Mouse (Mus musculus): ENCODE measurements at regions not wholly inside any gene's neighbourhood (a gene's known extent, or its start where the extent isn't known, plus 50 kb on each side); places are given as distances from the start of the nearest gene placed in this dataset.
A peak's percentile ranks its signal among the peaks of the same experiment; 100 is the strongest.

DNA sequence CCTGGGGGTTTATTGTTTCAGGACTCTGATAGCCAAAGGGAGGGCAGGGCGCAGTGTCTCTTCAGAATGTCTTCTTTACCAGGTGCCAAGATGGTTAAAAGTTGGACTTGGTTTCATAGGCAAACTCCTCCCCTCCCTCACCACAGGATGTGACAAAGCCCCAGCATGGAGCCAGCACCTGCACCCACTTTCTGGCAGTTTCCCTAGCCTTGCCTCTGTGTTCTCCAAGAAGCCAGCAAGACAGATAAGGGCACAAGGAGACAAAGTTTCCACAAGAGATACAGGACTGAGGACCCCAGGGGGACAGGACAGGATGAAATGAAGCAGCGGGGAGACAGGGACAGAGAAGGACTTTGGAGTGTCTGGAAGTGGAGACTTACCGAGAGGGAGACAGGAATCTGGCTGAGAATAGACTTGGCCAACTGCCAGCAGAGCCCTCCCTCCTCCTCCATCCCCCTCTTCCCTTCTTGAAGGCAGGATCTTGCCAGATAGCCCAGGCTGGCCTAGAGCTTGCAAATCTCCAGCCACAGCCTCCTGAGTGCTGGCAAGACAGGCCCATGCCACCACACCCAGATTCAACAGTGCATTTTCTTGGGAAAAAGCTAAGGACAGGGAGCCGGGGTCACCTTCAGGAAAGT, 181.5 kb upstream of the Sdk2 start:
- no peak for DNase-seq (ENCODE audit: low spot score in 2 of 2)
- intact Hi-C loops (cut with DNase I), result no loop called here

DNA sequence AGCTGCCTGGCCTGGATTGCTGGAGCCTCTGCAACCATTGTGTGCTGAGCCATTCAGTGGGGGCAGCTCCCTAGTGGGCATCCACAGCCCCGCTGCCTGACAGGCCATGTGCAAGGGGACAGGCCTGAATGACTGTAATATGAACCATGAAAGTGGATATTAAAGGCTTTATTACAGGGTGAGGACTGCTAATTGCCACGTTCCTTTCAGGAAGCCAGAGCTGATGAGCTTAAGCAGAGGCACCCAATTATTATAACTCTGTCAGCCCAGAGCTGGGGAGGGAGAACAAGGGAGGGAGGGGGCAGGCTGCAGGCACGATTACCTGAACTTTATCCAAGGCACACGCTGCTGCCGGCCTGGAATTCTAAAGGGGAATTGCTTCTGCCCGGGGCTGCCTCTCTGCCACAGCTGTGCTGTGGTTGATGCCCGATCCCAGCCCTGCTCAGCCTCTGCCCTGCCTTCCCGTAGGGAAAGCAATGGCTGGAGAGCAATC, 172.5 kb upstream of the Sdk2 start:
- intact Hi-C loops (cut with DNase I), result no loop called here
- no peak for DNase-seq (ENCODE audit: low spot score in 2 of 2)

DNA sequence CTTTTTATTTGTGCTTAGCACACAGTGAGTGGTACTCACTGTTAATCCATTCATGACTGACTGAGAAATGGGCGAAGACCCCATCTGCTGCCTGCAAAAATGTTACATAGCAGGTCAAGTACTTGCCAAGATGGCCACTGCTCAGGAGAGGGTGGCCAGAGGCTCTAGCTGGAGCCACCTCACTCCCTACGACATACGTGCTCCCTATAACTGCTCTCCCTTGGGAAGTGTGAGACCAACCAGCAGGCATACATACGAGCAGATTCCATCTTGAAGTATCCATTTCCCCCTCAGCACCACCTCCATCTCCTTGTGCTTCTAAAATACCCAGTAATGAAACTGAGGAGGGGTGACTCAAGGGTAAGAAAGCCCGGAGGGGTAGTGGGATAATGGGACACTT, 172.0 kb upstream of the Sdk2 start:
- intact Hi-C loops (cut with DNase I), result no loop called here
- no peak for DNase-seq (ENCODE audit: low spot score in 2 of 2)

DNA sequence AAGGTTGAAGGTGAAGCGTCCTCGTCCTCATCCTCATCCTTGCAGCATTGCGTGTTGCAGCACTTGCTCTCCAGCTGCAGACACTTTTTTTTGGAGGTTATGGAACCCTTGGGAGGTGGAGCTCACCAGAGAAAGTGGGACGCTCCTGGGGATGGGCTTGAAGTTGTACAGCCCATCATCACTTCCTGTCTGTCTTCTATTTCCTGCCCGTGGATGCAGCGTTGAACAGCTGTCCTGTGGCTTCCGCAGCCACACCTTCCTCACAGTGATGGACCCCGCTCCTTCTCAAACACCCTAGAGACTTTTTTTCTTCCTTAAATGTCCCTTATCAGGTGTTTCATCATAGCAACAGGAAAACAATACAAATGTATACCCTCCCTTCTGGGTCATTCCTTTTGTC, 171.5 kb upstream of the Sdk2 start:
- intact Hi-C loops (cut with DNase I), result no loop called here
- no peak for DNase-seq (ENCODE audit: low spot score in 2 of 2)

DNA sequence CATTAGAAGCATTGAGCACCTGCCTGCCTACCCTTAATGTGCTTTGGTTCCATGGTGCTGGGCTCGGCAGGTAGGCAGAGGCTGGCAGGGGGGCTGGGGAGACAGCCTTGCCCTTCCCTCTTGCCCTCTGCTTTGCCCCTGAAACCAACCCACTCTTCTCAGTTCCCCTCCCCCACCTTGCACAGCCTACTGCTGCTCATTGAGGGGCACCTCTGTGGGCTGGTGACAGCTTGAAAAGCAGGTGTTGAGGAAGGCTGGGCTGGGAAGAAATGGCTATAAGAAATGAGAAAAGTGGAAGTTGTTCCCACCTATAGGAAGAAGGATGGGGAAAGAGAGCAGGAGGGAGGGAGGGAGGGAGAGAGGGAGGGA, 167.7 kb upstream of the Sdk2 start:
- no peak for DNase-seq (ENCODE audit: low spot score in 2 of 2)
- intact Hi-C loops (cut with DNase I), result no loop called here

DNA sequence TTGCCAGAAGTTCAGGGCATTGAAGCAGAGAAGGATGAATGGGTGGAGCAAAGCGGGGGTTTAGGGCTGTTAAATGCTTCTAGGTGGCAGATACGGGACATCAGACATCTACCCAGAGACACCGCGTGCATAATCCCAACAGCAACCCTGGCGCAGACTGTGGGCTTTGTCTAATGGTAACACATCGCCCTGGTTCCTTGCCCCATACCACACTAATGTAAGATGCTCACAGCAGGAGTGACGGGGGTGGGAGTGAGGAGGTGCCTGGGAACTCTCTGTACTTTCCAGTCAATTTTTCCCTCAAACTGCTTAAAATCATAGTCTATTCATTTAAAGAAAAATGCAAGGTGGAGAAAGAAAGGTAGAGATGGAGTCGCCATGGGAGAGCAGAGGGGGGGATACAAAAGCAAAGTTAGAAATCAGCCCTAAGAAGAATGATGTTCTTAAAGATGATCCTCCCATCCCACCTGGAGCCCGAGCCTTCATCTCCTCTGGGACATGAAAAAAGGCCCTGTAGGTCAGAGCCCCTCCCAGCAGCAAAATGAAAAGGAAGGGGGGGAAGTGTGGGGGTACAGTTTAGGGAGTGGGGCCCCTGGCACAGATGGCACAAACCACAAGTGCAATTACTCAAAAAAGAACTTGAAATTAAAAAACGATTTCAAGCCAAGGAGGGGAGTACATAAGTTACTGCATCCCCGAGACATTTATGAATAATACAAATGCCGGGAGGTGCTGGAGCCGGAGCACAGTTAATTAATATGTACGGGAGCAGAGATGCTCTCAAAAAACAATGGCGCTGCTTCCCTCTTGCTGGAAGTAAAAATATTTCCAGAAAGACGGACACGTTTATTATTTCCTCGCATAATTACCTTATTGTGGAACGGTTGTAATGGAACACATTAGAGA, 167.0 kb upstream of the Sdk2 start:
- DNase-seq (ENCODE audit: low spot score in 2 of 2), result no peak
- intact Hi-C loops (cut with DNase I), result no loop called here

DNA sequence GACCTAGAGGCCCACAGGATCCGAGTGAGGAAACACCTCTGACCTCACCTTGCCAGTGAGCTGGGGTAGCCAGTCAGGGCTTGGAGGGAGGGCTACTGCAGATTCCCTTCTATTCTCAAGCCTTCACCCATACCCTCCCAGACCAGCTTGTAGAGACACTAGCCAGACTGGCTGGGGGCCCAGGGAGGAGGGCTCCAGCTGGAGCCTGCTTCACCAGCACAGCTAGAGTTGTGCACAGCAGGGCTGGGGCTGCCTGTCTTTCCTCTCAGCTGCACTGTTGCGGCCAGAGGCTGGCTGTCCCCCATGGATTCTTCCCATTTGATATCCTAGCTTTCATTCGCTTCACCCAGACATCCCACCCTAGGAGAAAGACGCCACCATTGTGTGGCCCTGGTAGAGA, 165.0 kb upstream of the Sdk2 start:
- intact Hi-C loops (cut with DNase I), result no loop called here
- no peak for DNase-seq (ENCODE audit: low spot score in 2 of 2)

DNA sequence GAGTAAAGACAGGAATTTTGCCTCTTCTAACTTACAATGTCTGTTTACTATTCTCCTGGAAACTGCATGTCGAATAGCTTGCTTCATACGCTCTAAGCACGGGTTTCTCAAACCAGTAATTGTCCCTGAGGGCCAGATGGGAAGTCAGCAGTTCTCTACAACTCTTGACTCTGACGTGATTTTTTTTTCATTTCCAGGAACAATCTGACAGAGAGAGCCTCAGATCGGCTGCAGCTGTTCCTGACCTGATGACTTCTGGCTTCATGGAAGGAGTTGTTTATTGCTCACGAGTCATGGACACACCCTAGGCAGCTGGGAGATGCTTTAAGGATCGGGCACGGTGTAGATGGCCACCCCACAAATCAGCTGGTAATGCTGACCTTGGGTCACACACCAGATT, 162.9 kb upstream of the Sdk2 start:
- intact Hi-C loops (cut with DNase I), result no loop called here
- DNase-seq (ENCODE audit: low spot score in 2 of 2), result no peak

DNA sequence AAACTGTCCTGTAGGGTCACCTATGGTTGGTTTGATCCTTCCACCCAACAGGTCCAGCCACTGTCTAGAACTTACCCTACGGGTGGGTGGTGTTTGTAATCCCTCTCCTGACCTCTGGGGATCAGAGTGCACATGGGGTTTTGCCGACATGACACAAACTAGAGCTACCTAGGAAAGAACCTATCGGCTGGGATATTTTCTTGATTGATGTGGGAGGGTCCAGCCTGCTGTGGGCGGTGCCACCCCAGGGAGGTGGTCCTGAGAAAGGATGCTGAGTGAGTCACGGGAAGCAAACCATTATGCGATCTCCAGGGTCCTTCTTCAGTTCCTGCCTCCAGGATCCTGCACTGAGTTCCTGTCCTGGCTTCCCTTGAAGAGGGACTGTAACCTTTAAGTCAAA, 162.3 kb upstream of the Sdk2 start:
- intact Hi-C loops (cut with DNase I), result no loop called here
- no peak for DNase-seq (ENCODE audit: low spot score in 2 of 2)

DNA sequence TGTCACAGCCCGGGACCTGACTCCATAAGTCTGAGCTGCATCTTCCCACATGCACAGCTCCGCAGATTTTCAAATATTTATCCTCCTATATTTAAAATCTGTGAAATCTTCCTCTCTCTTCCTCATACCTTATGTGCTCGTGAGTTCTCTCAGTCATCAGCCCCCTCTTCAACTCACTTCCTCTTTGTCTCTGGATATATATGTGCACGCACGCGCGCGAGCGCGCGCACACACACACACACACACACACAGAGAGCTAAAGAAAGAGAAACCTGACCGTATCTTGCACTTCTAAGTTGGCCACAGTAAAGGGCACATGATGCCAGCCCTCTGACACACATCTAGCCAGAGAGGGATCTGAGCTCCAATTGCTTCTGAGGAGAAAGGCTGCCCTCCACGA, 159.7 kb upstream of the Sdk2 start:
- DNase-seq (ENCODE audit: low spot score in 2 of 2), result no peak
- intact Hi-C loops (cut with DNase I), result no loop called here

DNA sequence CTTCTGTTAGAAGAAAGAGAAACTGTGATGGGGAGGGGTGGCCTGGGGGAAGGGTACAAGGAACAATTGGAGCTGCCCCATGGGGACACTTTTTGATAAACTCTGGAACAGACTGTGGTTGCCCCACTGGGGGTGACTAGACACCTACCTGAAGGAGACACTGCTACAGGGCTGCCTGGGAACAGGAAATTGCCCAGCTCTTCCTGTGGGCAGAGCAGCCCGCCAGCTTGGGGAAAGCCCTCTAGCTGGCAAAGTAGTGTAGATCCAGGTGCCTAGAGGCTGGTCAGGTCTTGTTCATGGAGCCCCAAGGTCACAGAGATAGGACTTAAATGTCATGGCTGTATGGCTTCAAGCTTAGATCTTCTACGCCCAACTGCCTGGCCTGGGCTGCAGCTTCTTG, 157.9 kb upstream of the Sdk2 start:
- intact Hi-C loops (cut with DNase I), result no loop called here
- DNase-seq (ENCODE audit: low spot score in 2 of 2), result no peak

DNA sequence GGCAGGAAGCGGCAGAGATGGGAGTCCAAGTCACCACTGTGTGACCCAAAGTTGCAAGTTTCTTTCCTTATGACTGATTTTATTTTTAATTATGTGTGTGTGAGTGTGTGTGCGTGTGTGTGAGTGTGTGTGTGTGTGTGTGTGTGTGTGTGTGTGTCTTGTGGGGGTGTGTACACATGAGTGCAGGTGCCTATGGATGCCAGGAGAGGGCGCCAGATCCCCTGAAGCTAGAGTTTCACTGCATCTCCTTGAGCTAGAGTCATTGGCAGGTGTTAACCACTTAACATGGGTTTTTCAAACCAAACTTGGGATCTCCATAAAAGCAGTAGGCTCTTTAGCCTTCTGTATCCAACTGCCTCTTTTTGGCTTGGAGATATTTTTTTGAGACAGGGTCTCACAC, 156.2 kb upstream of the Sdk2 start:
- no peak for DNase-seq (ENCODE audit: low spot score in 2 of 2)
- intact Hi-C loops (cut with DNase I), result no loop called here

DNA sequence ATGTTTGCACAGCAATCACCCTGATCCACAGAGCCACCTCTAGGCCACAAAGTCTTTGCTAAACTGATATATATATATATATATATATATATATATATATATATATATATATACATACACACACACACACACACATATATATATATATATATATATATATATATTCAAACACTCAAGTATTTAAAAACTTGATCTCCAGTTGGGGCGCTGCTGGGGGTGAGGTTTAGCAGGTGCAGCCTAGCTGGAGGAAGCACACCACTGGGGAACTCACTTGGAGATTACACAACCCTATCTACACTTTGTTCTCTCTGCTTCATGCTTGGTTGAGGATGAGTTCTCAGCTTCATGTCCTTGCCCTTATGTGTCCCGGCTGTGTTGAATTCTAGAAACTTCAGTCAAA, 153.6 kb upstream of the Sdk2 start:
- intact Hi-C loops (cut with DNase I), result no loop called here
- no peak for DNase-seq (ENCODE audit: low spot score in 2 of 2)

DNA sequence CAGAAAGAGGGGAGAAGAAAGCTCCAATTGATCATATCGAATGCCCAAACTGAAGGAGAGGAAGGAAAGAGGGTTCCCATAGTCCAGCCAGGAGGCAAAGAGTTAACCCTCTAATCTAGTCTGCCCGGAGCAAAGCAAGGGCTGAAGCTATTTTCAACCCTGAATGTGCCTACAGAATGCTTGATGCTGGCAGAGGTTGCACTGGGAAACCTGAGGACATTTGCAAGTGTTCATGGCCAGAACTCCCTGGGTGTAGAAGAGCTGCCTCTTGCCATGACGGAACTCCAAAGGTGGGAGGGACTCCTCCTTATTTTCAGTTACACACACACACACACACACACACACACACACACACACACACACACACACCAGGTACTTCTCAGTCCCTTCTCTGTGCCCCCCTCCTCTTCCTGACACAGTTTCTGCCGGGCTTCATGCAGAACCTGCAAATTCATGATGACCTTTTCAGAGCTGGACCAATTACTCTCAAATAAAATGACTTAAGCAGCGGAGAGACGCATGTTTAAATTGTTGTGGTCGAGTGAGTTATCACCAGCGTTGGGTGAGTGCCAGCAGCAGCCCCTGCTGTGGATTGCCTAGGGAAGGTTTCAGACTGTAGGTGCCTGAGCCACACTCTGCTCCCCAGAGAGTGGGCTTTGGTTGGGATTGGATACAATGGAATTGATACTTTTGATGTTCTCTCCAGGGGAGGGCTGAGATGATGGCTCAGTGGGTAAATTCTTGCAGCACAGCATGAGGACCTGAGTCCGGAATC, 152.1 kb upstream of the Sdk2 start:
- no peak for DNase-seq (ENCODE audit: low spot score in 2 of 2)
- intact Hi-C loops (cut with DNase I), result no loop called here

DNA sequence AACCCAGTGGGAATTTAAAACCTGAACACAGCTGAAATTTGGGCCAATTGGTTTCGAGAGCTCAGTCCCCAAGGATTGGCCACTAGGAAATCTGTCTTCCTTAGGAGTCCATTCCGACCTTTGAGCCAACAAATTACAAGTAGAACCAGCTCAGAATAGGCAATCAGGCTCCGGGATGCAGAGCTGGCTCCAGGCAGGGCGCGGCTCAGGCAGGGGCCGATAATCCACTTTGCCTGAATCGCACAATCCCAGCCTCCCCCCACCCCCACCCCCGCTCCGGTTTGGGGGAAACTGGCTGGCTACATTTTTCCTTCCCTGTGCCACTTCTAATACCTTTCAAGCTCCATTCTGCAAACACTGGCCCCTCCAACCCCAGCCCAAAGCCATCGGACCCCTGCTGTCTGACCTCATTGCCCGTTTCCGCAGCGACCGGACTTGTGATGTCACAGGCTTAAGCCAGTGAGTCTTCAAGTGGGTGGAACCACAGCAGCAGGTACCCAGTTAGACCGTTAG, 150.5 kb upstream of the Sdk2 start:
- no peak for DNase-seq (ENCODE audit: low spot score in 2 of 2)
- intact Hi-C loops (cut with DNase I), result no loop called here

DNA sequence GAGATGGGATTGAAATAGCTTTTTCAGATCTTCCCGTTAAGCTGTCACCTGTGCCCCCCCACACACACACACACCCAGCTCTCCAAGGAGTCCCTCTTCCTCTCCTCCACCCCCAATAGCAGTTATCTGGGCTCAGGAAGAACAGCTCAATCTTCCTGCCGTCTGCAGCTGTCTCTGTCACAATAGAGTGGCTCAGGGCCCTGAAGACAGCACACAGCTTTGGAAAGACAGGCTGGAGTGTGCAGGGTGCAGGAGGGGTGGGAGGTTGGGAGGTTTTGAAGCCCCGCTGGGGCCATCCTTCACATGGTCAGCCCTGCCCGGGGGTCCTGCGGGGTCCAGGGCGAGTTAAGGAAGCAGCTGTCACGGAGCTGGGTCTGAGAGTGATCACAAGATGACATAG, 149.6 kb upstream of the Sdk2 start:
- DNase-seq (ENCODE audit: low spot score in 2 of 2), result no peak
- intact Hi-C loops (cut with DNase I), result no loop called here

DNA sequence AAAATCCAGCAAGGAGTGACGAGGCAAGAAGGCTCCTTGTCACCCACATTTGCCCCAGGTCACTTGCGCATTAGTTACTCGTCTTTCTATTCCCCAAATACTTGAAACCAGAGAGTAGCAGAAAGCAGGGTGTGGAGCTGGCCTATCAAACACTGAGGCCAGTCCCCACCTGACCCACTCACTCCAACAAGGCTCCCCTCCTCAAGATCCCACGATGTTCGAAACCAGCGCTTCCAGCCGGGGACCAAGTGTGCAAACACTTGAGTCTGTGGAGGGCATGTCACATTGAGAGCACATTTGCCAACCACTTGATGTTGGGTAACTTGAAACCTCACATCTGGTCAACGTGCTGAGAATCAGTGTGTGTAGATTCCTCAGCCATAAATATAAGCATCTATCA, 148.4 kb upstream of the Sdk2 start:
- intact Hi-C loops (cut with DNase I), result no loop called here
- no peak for DNase-seq (ENCODE audit: low spot score in 2 of 2)

DNA sequence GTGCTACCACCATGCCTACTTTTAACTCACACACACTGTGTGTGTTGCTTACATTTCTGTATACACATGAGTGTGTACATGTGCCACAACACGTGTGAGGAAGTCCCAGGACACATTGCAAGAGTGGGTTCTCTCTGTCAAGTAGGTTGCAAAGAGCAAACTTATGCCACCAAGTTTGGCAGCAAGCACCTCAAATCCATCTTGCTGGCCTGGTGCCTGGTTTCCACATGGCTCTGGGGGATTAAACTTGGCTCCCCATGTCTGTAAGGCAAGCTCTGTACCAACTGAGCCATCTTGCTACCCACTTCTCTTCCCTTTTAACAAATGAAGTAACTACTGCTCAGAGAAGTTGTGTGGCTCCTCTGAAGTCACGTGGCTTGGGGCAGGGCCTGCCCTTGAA, 145.3 kb upstream of the Sdk2 start:
- no peak for DNase-seq (ENCODE audit: low spot score in 2 of 2)
- intact Hi-C loops (cut with DNase I), result no loop called here

DNA sequence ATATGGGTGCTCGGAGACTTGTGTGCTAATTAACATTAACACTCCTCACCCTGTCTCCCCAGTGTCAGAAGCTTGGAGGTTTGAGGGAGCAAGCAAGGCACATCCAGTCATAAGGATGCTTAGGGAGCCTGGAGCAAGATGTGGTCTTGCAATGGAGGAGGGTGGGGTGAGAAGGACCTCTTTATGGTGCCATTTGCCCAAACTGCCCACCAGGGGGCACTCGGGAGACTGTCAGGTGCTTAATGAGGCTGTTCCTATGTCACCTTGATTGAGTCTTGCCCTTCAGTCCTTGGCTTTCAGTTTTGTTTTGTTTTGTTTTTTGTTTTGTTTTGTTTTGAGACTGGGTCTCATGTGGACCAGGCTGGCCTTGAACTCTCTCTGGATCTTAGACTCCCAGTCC, 138.3 kb upstream of the Sdk2 start:
- intact Hi-C loops (cut with DNase I), result no loop called here
- peak; percentile 38 to 43 for DNase-seq (ENCODE audit: low spot score in 2 of 2)

DNA sequence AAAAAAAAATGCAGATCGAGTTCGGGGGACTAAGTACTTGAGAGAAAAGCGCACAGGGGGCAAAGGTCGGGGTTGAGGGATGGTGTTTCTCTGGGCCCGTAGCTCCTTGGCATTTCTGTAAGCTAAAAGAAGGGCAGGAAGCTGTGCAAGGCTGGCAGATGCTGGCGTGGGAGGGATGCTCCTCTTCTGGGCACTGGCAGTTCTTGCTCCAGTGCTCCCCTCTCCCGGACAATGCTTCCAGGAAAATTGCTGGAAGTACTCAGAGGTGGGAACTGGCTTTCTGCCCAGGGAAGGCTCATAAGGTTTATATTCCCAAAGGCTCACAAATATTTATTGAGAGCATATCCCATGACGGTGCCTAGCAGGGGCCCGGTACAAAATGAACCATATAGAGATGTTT, 136.6 kb upstream of the Sdk2 start:
- no peak for DNase-seq (ENCODE audit: low spot score in 2 of 2)
- intact Hi-C loops (cut with DNase I), result no loop called here
